Mouse (Mus musculus): ENCODE data around the gene Id1.

DNA sequence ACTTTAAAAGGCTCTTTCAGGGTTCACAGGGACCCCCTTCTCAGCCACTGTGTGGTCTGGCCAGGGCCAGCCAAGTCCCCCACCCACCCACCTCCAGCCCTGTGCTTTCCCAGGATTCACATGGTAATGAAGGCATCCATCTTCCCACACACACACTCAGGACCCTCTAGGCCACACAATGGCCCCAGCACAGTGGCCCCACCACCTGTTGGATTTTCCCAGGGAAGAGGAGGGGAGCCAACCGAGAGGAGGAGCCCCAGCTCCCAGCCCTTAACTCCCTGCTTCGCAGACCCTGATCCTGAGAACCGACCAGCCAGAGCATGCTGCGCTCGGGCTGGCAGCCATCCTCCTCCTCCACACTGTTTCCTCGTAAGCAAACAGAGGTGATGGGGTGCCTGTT lies 18.0 kb upstream of the Id1 start:
- TF ChIP-seq CTCF (IDR thresholded peaks at IDR 0.05; ENCODE audit: low read depth) = no peak
- TF ChIP-seq EP300 (optimal IDR thresholded peaks at IDR 0.05) = no peak
